Mouse (Mus musculus) adrenal gland, postnatal 36 days (tissue): ENCODE results near the gene Fhl2. TPM values are rescaled to one million over a fixed set of nuclear protein-coding genes. Genes with fewer than 3 reads are reported as not detected.
"Not testable (repeated sequence)": the region's sequence is repeated elsewhere in the genome, so short reads cannot be mapped to it uniquely, and the experiment has no call there.

Experiments used
- DNase-seq, 2 experiments: peaks; one replicate each; pipeline ENCODE4 v3.0.0; 2021; ENCODE audit warnings: mixed read lengths in 1 of 2
- total RNA-seq, 2 experiments: library from RNA; stranded (reverse); gene quantifications; 2 replicates each; pipeline ENCODE4 v1.2.3; 2021

Gene Fhl2
- total RNA-seq, 2 experiments from 2014 or later: 25.4 to 27.6 TPM

- no peak for DNase-seq
Measured at GRCm38 (mm10) chr1:43150225-43150624, 46.6 kb downstream of the Fhl2 start.

- DNase-seq: no peak
Measured at GRCm38 (mm10) chr1:43147474-43147873, 49.3 kb downstream of the Fhl2 start.

- no peak for DNase-seq
Measured at GRCm38 (mm10) chr1:43145388-43145787, 51.4 kb downstream of the Fhl2 start.

DNA sequence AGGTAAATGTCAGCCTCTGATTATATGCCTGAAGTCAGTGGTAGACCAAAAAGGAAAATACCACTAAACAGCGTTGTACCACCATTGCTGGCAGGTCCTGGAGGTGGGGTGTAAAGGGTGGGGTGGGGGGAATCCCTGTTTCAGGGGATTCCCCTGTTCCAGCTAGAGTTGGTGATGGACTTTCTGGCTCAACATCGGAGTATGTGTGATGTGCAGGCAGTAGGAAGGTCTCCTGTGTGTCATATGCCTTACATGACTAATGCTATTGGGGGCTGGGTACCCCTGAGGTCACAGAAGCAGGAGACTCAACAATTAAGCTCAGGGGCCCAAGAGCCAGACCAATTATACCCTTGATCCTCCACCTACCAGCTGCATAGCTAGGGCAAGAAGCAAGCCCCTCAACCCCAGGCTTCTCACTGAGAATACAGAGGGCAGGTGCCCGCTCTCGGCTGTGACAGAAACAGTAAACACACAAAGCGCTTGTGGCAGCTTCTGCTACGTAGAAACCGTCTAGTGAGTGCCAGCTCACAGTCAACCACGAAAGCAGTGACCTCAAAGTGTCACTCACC lies 52.4 kb downstream of the Fhl2 start:
- DNase-seq: no peak

DNA sequence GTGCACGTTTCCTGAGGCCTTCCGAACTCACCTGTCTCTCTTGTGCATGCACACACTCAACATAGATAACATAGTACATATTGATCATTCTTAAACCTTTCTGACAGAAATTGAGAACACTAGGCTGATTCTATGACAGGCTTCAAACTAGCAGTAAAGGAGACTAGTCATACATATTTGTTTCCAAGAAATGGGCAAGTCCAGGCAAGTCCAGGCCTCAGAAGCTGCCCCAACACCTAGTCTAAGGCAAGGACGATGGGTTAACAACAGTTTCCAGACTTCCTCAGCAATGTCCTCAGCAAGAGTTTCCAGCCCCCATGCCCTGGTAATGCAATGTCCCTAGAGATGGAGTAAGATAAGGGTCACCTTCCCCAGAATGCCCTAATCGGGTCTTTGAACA lies 53.0 kb downstream of the Fhl2 start:
- no peak for DNase-seq

DNA sequence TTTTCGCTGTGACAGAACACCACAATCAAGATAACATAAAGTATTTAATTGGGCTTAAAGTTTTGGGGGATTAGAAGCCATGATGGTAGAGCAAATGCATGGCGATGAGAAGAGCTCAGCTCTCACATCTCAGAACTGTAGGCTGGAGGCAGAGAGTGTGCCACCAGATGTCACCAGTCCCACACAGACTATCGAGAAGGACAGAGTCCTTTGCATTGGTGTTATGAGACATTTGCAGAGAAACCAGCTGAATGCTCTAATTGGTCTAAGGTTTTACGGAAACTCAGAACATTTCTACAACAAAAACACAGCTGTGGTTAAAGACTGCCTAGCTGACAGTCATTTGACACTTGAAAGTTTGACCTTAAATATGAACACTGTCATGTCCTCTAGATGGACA lies 53.5 kb downstream of the Fhl2 start:
- no peak for DNase-seq

- no peak for DNase-seq
Measured at GRCm38 (mm10) chr1:43142849-43143248, 53.9 kb downstream of the Fhl2 start.

- peak; percentile 28 to 32 for DNase-seq
Measured at GRCm38 (mm10) chr1:43141555-43141961, 55.2 kb downstream of the Fhl2 start.

GRCm38 (mm10) chr1:43139587-43140266 lies 57.1 kb downstream of the Fhl2 start:
- peak; percentile 83 to 86 for DNase-seq

DNA sequence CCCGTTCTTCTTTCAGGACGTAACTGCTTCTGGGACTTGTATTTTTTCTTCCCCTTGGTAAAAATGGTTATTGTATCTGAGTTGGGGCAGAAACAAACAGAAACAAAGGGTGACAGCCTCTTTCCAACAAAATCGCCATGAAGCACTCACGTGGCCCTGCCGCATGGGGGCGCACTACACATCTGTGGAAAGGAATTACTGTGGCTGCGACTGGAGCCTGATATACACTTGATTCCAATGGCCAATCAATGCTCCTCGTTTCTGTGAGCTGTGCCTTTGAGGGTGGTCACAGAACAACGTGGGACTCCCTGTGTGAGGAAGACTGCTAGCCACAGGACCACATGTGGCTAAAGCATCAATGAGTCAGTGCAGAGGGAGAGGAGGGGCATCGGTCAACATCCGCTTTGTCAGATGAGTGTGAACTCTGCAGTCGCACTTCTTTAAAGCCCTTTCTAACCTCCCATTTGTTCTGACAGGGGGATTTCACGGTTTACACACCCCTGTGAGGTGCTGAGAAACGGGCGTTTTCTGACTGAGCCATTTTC lies 58.4 kb downstream of the Fhl2 start:
- DNase-seq: no peak

DNA sequence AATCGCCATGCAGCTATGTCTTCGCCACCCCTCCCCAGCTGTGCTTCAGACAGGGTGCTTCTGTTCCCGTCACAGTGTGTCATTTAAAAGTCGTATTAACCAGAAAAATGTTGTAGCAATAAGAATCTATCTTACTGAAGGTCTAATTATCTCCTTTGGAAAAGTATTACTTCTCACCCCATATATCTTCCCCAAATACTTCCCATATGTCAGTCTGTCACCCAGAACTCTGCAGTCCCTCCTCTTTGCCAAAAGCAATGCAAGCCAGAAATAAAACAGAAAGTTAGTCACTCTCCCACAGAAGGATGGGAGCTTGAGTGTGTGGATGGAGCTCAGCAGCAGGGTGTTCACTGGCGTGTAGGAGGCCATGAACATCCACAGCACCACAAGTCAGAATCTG lies 59.5 kb downstream of the Fhl2 start:
- no peak for DNase-seq

DNA sequence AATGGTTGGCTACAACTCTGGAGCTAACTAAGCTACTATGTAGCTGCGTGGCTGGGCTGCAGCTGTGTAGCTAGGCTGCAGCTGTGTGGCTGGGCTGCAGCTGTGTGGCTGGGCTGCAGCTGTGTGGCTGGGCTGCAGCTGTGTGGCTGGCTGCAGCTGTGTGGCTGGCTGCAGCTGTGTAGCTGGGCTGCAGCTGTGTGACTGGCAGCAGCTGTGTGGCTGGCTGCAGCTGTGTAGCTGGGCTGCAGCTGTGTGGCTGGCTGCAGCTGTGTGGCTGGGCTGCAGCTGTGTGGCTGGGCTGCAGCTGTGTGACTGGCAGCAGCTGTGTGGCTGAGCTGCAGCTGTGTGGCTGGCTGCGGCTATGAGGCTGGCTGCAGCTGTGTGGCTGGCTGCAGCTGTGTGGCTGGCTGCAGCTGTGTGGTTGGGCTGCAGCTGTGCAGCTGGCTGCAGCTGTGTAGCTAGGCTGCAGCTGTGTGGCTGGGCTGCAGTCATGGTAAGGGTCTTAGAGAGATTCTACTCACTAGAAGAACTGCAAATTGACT lies 60.2 kb downstream of the Fhl2 start:
- DNase-seq: not testable (repeated sequence)

DNA sequence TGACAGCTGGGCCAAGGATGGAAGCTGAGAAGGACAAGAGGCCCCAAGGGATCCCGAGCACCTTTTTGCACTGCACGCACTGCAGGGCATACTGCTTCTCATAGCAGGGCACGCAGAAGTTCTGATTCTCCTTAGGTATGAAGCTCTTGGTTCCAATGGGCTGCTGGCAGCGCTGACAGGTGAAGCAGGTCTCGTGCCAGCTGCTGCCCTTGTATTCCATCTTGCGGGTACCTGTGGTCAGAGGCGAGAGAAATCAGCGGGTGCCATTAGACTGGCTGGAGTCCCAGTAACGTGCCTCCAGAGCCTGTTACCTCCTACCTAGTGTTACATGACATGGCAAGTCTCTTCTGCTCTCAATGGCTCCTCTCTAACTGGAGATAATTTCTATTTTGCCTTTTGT lies 65.2 kb downstream of the Fhl2 start:
- no peak for DNase-seq

- DNase-seq: no peak
Measured at GRCm38 (mm10) chr1:43130219-43130981, 66.4 kb downstream of the Fhl2 start.

- DNase-seq: no peak
Measured at GRCm38 (mm10) chr1:43127820-43128610, 68.8 kb downstream of the Fhl2 start.

- no peak for DNase-seq
Measured at GRCm38 (mm10) chr1:43127196-43127595, 69.6 kb downstream of the Fhl2 start.

- no peak for DNase-seq
Measured at GRCm38 (mm10) chr1:43124726-43125125, 72.1 kb downstream of the Fhl2 start.

GRCm38 (mm10) chr1:43122616-43123015 lies 74.2 kb downstream of the Fhl2 start:
- no peak for DNase-seq

- no peak for DNase-seq
Measured at GRCm38 (mm10) chr1:43120950-43121349, 75.8 kb downstream of the Fhl2 start.

DNA sequence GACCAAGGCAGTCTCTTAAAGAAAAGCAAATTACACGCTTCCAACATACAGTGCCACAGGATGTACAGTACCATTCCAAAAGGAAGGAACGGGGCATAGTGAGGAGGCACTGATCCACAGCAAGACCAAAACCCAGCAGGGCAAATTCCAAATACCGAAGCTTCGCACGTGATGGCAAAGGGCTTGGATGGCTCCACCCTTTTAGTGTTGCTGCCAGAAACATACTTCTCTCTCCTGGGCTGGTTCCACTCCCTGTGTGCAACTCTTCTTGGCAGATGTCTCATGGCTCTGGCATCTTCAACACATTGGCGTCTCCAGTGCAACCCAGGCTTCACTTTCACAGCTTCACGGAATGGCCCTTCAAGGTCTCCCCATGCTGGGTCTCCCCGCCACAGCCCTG lies 79.3 kb downstream of the Fhl2 start:
- DNase-seq: no peak

DNA sequence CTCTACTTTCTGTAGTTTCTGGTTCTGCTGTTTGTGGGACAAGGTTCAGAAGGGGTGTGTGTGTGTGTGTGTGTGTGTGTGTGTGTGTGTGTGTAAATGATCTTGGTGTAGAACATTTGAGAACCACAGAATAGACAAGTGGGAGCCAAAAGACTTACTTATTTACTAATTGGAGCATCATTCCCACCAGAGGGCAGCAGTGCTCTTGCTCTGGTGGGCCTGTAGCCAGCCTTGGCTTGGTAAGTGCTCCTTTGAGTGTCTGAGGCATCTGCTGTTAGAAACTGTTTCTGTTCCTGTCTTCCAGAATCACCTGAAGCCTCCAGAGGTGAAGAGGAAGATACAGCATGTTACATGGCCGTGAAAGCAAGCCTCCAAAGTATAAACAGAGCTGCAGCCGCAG lies 83.9 kb downstream of the Fhl2 start:
- DNase-seq: peak; percentile 24 to 61

DNA sequence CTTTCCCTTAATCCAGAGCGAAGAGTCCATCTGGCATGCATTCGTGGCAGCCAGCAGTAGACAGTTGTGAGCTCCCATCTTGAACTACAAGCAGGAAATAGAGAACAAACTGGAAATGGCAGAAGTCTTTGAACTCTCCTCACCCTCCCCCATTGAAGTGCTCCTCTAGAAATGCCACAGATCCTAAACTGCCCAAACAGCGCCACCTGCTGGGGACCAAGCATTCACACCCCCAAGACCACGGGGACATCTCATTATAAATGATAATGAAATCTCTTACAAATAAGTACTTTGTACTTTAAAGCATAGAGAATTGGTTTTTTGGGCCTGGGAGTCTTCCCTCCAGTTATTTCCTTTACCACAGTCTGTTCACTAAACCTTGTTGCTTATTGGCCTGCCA lies 86.2 kb downstream of the Fhl2 start:
- peak; percentile 66 to 81 for DNase-seq
